Mouse (Mus musculus): ENCODE results near the gene Fam170b. TPM values are rescaled to one million over a fixed set of nuclear protein-coding genes. Genes with fewer than 3 reads are reported as not detected.

Fam170b gene
- polyA plus RNA-seq, 1 experiment from 2014 or later = not detected

DNA sequence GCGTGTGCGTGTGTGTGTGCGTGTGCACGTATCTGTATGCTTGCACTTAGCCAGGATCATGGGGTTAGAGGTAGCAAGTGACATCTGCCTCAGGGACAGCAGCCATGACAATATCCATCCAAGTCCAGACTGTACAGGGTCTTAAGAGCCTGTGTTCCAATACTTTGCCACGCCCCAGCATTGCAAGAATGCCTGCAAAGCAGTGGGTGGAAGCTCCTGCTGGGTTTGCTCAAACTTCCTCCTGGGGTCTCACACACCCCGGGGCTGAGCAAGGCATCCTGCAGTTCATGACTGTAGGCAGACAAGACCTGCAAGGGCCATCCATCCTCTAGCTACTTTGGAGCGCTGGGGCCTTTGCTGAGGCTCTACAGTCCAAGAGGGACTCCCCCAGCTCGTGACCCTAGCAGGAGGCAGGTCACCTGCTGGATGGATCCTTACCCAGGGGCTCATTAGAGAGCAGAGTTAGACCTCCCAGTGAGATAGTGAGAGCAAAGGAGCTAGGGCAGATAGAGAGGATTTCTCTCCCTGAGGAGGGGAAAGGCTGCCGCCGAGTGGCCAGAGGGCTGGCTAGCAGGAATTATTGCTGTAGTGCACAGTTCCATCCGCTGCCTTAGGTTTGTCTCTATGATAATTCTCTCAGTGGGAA, 32.6 kb upstream of the Fam170b start:
- no peak overlapping the region for H3K27ac ChIP-seq (ENCODE audit: low read depth, low read length)
- no peak for ATAC-seq
- no peaks in the 10 kb centered on the region for H3K27me3 ChIP-seq (replicated peaks; ENCODE audit: control insufficient read depth, insufficient read depth, low read length)
- no peak overlapping the region for H3K9ac ChIP-seq (ENCODE audit: low read length)
- H3K4me2 ChIP-seq (ENCODE audit: low read length) = no peak overlapping the region
- no peaks in the 10 kb centered on the region for H3K4me1 ChIP-seq (ENCODE audit: control insufficient read depth, insufficient read depth, low read length)
- 55% methylated on average over 11 of the region's 11 CpGs for WGBS
- peak; percentile 25 for DNase-seq (ENCODE audit: low spot score)
- H3K4me3 ChIP-seq (ENCODE audit: low read depth, low read length) = no peak overlapping the region
- no peaks in the 10 kb centered on the region for H3K9me3 ChIP-seq (replicated peaks; ENCODE audit: control insufficient read depth, low read length)
- H3K36me3 ChIP-seq (ENCODE audit: control insufficient read depth, insufficient read depth, low read length) = no peaks in the 10 kb centered on the region

DNA sequence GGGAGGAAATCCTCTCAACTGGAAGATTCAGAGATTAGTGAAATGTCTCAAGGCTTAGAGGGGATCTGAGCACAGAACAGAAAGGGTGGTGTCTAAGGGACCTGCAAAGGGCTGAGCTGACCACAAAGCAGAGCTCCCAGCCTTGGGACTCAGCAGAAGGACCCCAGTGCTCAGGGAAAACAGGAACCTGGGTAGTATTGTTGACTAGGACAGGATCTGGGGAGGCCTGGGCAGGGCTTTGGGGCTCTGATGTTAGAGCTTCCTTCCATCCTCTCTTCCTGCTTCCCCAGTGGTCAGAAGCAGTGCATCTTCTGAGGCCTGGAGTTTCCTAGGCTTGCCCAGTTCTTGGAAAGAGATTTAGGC, 32.1 kb upstream of the Fam170b start:
- H3K27ac ChIP-seq (ENCODE audit: low read depth, low read length) = no peak overlapping the region
- H3K9me3 ChIP-seq (replicated peaks; ENCODE audit: control insufficient read depth, low read length) = no peaks in the 10 kb centered on the region
- H3K36me3 ChIP-seq (ENCODE audit: control insufficient read depth, insufficient read depth, low read length) = no peaks in the 10 kb centered on the region
- no peak for ATAC-seq
- DNase-seq (ENCODE audit: low spot score) = no peak
- H3K9ac ChIP-seq (ENCODE audit: low read length) = no peak overlapping the region
- no peak overlapping the region for H3K4me3 ChIP-seq (ENCODE audit: low read depth, low read length)
- no peaks in the 10 kb centered on the region for H3K27me3 ChIP-seq (replicated peaks; ENCODE audit: control insufficient read depth, insufficient read depth, low read length)
- no peak overlapping the region for H3K4me2 ChIP-seq (ENCODE audit: low read length)
- H3K4me1 ChIP-seq (ENCODE audit: control insufficient read depth, insufficient read depth, low read length) = no peaks in the 10 kb centered on the region

DNA sequence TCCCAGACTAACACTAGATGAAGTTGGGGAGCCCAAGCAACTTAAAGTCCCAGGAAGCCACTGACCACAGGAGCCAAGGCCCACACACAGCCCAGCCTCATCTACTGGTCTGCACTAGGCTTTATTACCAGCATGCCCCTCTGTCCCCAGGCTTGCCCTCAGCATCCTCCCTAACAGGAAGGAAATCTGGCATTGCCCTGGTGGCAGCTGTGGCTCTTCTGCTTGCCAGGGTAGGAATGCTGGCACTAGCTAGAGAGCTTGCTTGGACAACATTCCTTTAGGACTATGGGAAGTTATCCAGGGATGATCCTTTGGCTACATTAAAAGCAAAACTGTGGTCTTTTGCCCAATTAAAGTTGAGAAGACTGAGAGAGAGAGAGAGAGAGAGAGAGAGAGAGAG, 23.7 kb upstream of the Fam170b start:
- Histone ChIP-seq H3K27me3 (replicated peaks; ENCODE audit: control insufficient read depth, insufficient read depth, low read length) (no peaks in the 10 kb centered on the region), H3K4me1 (ENCODE audit: control insufficient read depth, insufficient read depth, low read length) (no peaks in the 10 kb centered on the region), H3K4me3 (ENCODE audit: low read depth, low read length) (no peak overlapping the region), H3K27ac (ENCODE audit: low read depth, low read length) (no peak overlapping the region), H3K36me3 (ENCODE audit: control insufficient read depth, insufficient read depth, low read length) (no peaks in the 10 kb centered on the region), H3K9ac (ENCODE audit: low read length) (no peak overlapping the region), H3K4me2 (ENCODE audit: low read length) (no peak overlapping the region), H3K9me3 (replicated peaks; ENCODE audit: control insufficient read depth, low read length) (no peaks in the 10 kb centered on the region)
- ATAC-seq = no peak
- DNase-seq (ENCODE audit: low spot score) = no peak

DNA sequence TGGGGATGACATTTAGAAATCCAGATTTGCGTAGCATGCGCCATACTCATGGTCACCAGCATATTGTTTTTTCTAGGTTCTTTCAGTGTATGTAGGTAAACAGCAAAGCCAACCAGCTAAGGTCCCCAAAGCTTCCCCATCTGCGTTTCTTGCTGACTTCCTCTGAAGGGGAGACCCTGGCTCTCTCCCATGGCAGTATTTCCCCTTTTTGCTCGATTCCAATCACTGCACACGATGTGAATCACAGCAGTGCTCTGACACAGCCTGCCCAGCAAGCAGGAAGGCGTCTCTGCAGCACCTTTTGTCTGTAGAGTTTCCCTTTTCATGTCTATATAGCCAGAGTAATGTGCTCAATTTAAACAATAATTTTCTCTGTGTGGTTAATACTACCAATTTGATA, 21.3 kb upstream of the Fam170b start:
- Histone ChIP-seq H3K27ac (ENCODE audit: low read depth, low read length) (no peak overlapping the region), H3K36me3 (ENCODE audit: control insufficient read depth, insufficient read depth, low read length) (no peaks in the 10 kb centered on the region), H3K4me1 (ENCODE audit: control insufficient read depth, insufficient read depth, low read length) (no peaks in the 10 kb centered on the region), H3K9me3 (replicated peaks; ENCODE audit: control insufficient read depth, low read length) (no peaks in the 10 kb centered on the region), H3K27me3 (replicated peaks; ENCODE audit: control insufficient read depth, insufficient read depth, low read length) (no peaks in the 10 kb centered on the region), H3K4me2 (ENCODE audit: low read length) (no peak overlapping the region), H3K4me3 (ENCODE audit: low read depth, low read length) (no peak overlapping the region), H3K9ac (ENCODE audit: low read length) (no peak overlapping the region)
- DNase-seq (ENCODE audit: low spot score) = no peak
- no peak for ATAC-seq
- 65% methylated on average over 6 of the region's 6 CpGs for WGBS

DNA sequence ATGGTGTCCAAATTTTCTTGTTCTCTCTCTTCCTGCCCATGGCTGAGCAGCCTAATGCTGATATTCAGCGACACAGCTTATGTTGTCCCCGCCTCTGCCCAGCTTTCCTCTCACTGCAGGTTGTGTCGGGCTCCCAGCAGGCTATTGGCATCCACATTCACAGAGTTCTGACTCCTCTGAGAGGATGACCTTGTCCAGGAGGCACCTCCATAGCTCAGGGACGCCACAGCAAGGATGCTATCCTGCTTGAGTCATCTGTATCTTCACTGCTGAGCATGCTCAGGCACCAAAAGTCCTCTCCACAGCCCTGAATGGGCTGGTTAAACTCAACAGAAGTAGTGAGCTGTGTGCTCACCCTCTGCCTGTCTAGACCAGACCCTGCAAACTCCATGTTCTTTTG, 18.8 kb upstream of the Fam170b start:
- Histone ChIP-seq H3K9ac (ENCODE audit: low read length) (no peak overlapping the region), H3K4me3 (ENCODE audit: low read depth, low read length) (no peak overlapping the region), H3K27ac (ENCODE audit: low read depth, low read length) (no peak overlapping the region), H3K4me1 (ENCODE audit: control insufficient read depth, insufficient read depth, low read length) (no peaks in the 10 kb centered on the region; the same call in 1 of the 2 replicates), H3K4me2 (ENCODE audit: low read length) (no peak overlapping the region), H3K27me3 (replicated peaks; ENCODE audit: control insufficient read depth, insufficient read depth, low read length) (no peaks in the 10 kb centered on the region), H3K9me3 (replicated peaks; ENCODE audit: control insufficient read depth, low read length) (no peaks in the 10 kb centered on the region), H3K36me3 (ENCODE audit: control insufficient read depth, insufficient read depth, low read length) (no peaks in the 10 kb centered on the region)
- WGBS = 65% methylated on average over 4 of the region's 4 CpGs
- DNase-seq (ENCODE audit: low spot score) (no peak), ATAC-seq (no peak)

DNA sequence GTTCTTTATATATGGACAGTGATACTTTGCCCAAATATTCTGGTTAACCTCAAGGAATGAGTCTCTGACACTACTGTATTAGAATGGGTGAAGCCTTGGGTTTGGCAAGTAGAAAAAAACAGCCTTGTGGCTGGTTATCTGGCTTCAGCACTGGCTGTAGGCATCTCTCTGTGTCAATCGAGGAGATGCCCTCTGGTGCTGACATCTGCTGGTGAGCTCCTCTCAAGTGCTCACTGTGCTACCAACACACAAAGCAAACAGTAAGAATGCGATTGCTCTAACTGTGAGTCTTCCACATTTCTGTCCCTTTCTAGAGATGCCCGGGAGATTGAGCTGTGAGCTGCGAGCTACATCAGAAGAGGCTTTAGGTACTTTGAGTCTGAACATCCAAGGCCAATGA, 17.2 kb upstream of the Fam170b start:
- ATAC-seq = no peak
- Histone ChIP-seq H3K27me3 (replicated peaks; ENCODE audit: control insufficient read depth, insufficient read depth, low read length) (no peaks in the 10 kb centered on the region), H3K36me3 (ENCODE audit: control insufficient read depth, insufficient read depth, low read length) (no peaks in the 10 kb centered on the region), H3K27ac (ENCODE audit: low read depth, low read length) (no peak overlapping the region), H3K9ac (ENCODE audit: low read length) (no peak overlapping the region), H3K9me3 (replicated peaks; ENCODE audit: control insufficient read depth, low read length) (no peaks in the 10 kb centered on the region), H3K4me3 (ENCODE audit: low read depth, low read length) (no peak overlapping the region), H3K4me1 (ENCODE audit: control insufficient read depth, insufficient read depth, low read length) (no peaks in the 10 kb centered on the region; the same call in 1 of the 2 replicates), H3K4me2 (ENCODE audit: low read length) (no peak overlapping the region)
- WGBS = 80% methylated on average over 4 of the region's 4 CpGs
- DNase-seq (ENCODE audit: low spot score) = no peak

DNA sequence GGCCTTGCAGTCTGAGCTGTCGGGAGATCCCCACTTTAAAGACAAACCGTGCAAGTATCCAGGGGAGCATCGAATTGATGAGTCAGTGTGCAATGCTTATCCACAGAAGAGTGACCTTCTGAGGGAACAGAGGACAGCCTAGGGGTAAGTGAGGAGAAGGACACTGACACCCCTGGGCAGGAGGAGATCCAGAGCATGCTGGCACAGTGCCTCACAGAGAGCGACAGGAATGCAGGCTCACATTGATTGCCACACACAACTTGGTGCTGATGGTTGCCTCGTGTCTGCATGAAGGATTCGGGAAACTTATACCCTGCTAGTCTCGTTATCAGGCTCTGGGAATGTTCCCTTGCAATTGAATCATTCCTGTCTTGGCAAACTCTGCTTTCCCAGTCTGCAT, 16.5 kb upstream of the Fam170b start:
- no peaks in the 10 kb centered on the region for H3K36me3 ChIP-seq (ENCODE audit: control insufficient read depth, insufficient read depth, low read length)
- H3K4me2 ChIP-seq (ENCODE audit: low read length) = no peak overlapping the region
- H3K27me3 ChIP-seq (replicated peaks; ENCODE audit: control insufficient read depth, insufficient read depth, low read length) = no peaks in the 10 kb centered on the region
- 52% methylated on average over 7 of the region's 7 CpGs for WGBS
- ATAC-seq (no peak), DNase-seq (ENCODE audit: low spot score) (no peak)
- H3K27ac ChIP-seq (ENCODE audit: low read depth, low read length) = no peak overlapping the region
- H3K4me1 ChIP-seq (ENCODE audit: control insufficient read depth, insufficient read depth, low read length) = no peaks in the 10 kb centered on the region; the same call in 1 of the 2 replicates
- H3K9me3 ChIP-seq (replicated peaks; ENCODE audit: control insufficient read depth, low read length) = no peaks in the 10 kb centered on the region
- no peak overlapping the region for H3K4me3 ChIP-seq (ENCODE audit: low read depth, low read length)
- H3K9ac ChIP-seq (ENCODE audit: low read length) = no peak overlapping the region

DNA sequence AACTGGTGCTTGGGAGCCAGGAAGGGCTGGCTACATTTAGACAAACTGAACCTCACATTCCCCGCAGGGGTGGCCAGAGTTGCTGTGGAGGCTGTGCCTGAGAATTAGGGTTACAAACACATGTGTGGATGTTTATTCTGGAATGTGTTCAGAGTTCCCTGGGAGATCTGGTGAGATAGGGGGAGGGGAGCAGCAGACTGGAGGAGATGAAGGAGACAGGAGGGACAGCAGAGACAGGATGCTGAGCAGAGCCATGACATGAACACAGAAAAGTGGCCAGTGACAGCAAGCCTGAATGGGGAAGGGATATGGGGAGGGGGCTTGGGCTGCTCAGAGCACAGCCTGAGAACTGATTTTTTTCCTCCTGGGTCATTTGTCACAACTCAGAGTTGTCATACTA, 14.5 kb upstream of the Fam170b start:
- WGBS = 84% methylated on average over 1 of the region's 1 CpGs
- ATAC-seq (no peak), DNase-seq (ENCODE audit: low spot score) (no peak)
- Histone ChIP-seq H3K27me3 (replicated peaks; ENCODE audit: control insufficient read depth, insufficient read depth, low read length) (no peaks in the 10 kb centered on the region), H3K27ac (ENCODE audit: low read depth, low read length) (no peak overlapping the region), H3K9me3 (replicated peaks; ENCODE audit: control insufficient read depth, low read length) (no peaks in the 10 kb centered on the region), H3K36me3 (ENCODE audit: control insufficient read depth, insufficient read depth, low read length) (no peaks in the 10 kb centered on the region), H3K4me3 (ENCODE audit: low read depth, low read length) (no peak overlapping the region), H3K4me2 (ENCODE audit: low read length) (no peak overlapping the region), H3K9ac (ENCODE audit: low read length) (no peak overlapping the region), H3K4me1 (ENCODE audit: control insufficient read depth, insufficient read depth, low read length) (no peaks in the 10 kb centered on the region; the same call in 1 of the 2 replicates)

DNA sequence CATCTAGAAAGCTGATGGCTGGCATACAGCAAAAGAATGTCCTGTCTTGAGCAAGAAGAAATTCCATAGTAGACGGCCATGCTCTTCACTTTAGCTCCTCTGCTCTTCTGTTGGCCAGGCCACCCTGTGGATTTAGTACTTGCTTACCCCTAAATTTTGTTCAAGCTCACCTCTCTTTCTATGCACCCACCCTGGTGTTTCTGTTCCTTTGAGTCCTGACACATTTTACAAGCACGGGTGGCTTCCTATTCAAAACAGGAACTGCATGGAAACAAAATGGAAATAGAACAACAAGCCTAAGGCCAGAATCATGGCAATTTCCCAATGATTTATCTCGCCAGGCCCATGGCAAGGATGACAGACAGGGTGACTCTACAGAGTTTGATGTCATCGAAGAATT, 10.9 kb upstream of the Fam170b start:
- H3K9ac ChIP-seq (ENCODE audit: low read length) = no peak overlapping the region
- H3K4me3 ChIP-seq (ENCODE audit: low read depth, low read length) = no peak overlapping the region
- WGBS = 89% methylated on average over 4 of the region's 4 CpGs
- no peak overlapping the region for H3K4me2 ChIP-seq (ENCODE audit: low read length)
- H3K27me3 ChIP-seq (replicated peaks; ENCODE audit: control insufficient read depth, insufficient read depth, low read length) = no peaks in the 10 kb centered on the region
- no peaks in the 10 kb centered on the region for H3K36me3 ChIP-seq (ENCODE audit: control insufficient read depth, insufficient read depth, low read length)
- H3K9me3 ChIP-seq (replicated peaks; ENCODE audit: control insufficient read depth, low read length) = no peaks in the 10 kb centered on the region
- DNase-seq (ENCODE audit: low spot score) (no peak), ATAC-seq (no peak)
- no peaks in the 10 kb centered on the region; the same call in 1 of the 2 replicates for H3K4me1 ChIP-seq (ENCODE audit: control insufficient read depth, insufficient read depth, low read length)
- no peak overlapping the region for H3K27ac ChIP-seq (ENCODE audit: low read depth, low read length)
